Mouse (Mus musculus) kidney, postnatal 14 days (tissue): ENCODE data around the gene Egln1.

Source experiments
- DNase-seq: peaks from one replicate; pipeline ENCODE4 v3.0.0; 2022; ENCODE audit warnings: mixed read lengths

Gene Egln1

GRCm38 (mm10) chr8:124949209-124950068 is at the start of gene Egln1:
Egln1 (minus strand) TSS chr8:124949324.
- peak; percentile 92 for DNase-seq

- no peak for DNase-seq
Measured at GRCm38 (mm10) chr8:124995776-124996175, 46.7 kb upstream of the Egln1 start.

GRCm38 (mm10) chr8:124991668-124991926 is 42.5 kb upstream of the Egln1 start:
- no peak for DNase-seq

GRCm38 (mm10) chr8:124990923-124991667 is 42.0 kb upstream of the Egln1 start:
- DNase-seq = no peak

GRCm38 (mm10) chr8:124980828-124981227 is 31.7 kb upstream of the Egln1 start:
- no peak for DNase-seq

GRCm38 (mm10) chr8:124980036-124980435 is 30.9 kb upstream of the Egln1 start:
- DNase-seq = no peak

GRCm38 (mm10) chr8:124978026-124978425 is 28.9 kb upstream of the Egln1 start:
- no peak for DNase-seq

GRCm38 (mm10) chr8:124976211-124976610 is 27.1 kb upstream of the Egln1 start:
- no peak for DNase-seq

- no peak for DNase-seq
Measured at GRCm38 (mm10) chr8:124974254-124974653, 25.1 kb upstream of the Egln1 start.

- no peak for DNase-seq
Measured at GRCm38 (mm10) chr8:124973221-124973620, 24.1 kb upstream of the Egln1 start.

- no peak for DNase-seq
Measured at GRCm38 (mm10) chr8:124970312-124970933, 21.3 kb upstream of the Egln1 start.

- DNase-seq = no peak
Measured at GRCm38 (mm10) chr8:124964966-124965365, 15.8 kb upstream of the Egln1 start.

- DNase-seq = no peak
Measured at GRCm38 (mm10) chr8:124963246-124963645, 14.1 kb upstream of the Egln1 start.

GRCm38 (mm10) chr8:124960226-124960880 is 11.2 kb upstream of the Egln1 start:
- peak; percentile 61 for DNase-seq

GRCm38 (mm10) chr8:124959462-124960225 is 10.5 kb upstream of the Egln1 start:
- DNase-seq = no peak

GRCm38 (mm10) chr8:124954572-124955082 is 5.5 kb upstream of the Egln1 start:
- DNase-seq = no peak

- peak; percentile 63 for DNase-seq
Measured at GRCm38 (mm10) chr8:124953188-124953587, 4.1 kb upstream of the Egln1 start.

GRCm38 (mm10) chr8:124950865-124951264 is 1.7 kb upstream of the Egln1 start:
- DNase-seq = no peak

GRCm38 (mm10) chr8:124950069-124950456 is 939 bp upstream of the Egln1 start:
- peak; percentile 24 for DNase-seq

- no peak for DNase-seq
Measured at GRCm38 (mm10) chr8:124948733-124949111, 402 bp downstream of the Egln1 start.

- DNase-seq = peak; percentile 65
Measured at GRCm38 (mm10) chr8:124947865-124948732, 1.0 kb downstream of the Egln1 start.
